Mouse (Mus musculus) liver, embryonic 11.5 days (tissue): ENCODE results near the gene Gemin5. TPM values are rescaled to one million over a fixed set of nuclear protein-coding genes. Genes with fewer than 3 reads are reported as not detected.

ENCODE experiments used
- ATAC-seq: fragments of 200-750 bp; cut with Nextera tagmentation; replicated peaks from 2 replicates; pipeline ENCODE4 v1.8.0; 2017; ENCODE audit warnings: moderate number of reproducible peaks, mild to moderate bottlenecking, moderate TSS enrichment, moderate library complexity; ENCODE audit not compliant: low FRiP score
- DNase-seq: peaks from one replicate; pipeline ENCODE4 v3.0.0-alpha.2; 2017; ENCODE audit warnings: low spot score
- H3K27ac ChIP-seq: fragments of 300-500 bp; sonication (generic); 2 replicates; pipeline ENCODE4 v1.5.1; 2014; ENCODE audit warnings: mild to moderate bottlenecking, low read depth, low read length, control low read depth
- H3K27me3 ChIP-seq: fragments of 300-500 bp; sonication (generic); replicated peaks from 2 replicates; pipeline ENCODE4 v1.6.1; 2014; ENCODE audit warnings: low read length, mixed read lengths; ENCODE audit not compliant: control insufficient read depth, insufficient read depth
- H3K36me3 ChIP-seq: fragments of 300-500 bp; sonication (generic); 2 replicates; pipeline ENCODE4 v1.6.1; 2014; ENCODE audit warnings: mild to moderate bottlenecking, low read length, moderate library complexity, mixed read lengths; ENCODE audit not compliant: control insufficient read depth, insufficient read depth
- H3K4me1 ChIP-seq: fragments of 300-500 bp; sonication (generic); replicated peaks from 2 replicates; pipeline ENCODE4 v1.6.1; 2014; ENCODE audit warnings: low read length, mixed read lengths; ENCODE audit not compliant: control insufficient read depth, insufficient read depth
- H3K4me2 ChIP-seq: fragments of 300-500 bp; sonication (generic); 2 replicates; pipeline ENCODE4 v1.6.1; 2014; ENCODE audit warnings: mild to moderate bottlenecking, control low read depth, moderate library complexity
- H3K4me3 ChIP-seq: fragments of 300-500 bp; sonication (generic); 2 replicates; pipeline ENCODE4 v1.5.1; 2014; ENCODE audit warnings: low read depth, low read length, control low read depth
- H3K9ac ChIP-seq: fragments of 300-500 bp; sonication (generic); 2 replicates; pipeline ENCODE4 v1.6.1; 2014; ENCODE audit warnings: low read depth, low read length, control low read depth
- H3K9me3 ChIP-seq: fragments of 300-500 bp; sonication (generic); 2 replicates; pipeline ENCODE4 v1.6.1; 2016; ENCODE audit warnings: low read length, inconsistent platforms, mixed read lengths; ENCODE audit not compliant: control insufficient read depth
- WGBS: fragments of 180-500 bp; shearing (Covaris S2); extraction: QIAGEN DNeasy Blood & Tissue Kit; methylation state at CpG from one replicate; pipeline ENCODE4 v1.1.7; 2014; 5-methylcytosine and 5-hydroxymethylcytosine counted together
- polyA plus RNA-seq: library from polyadenylated mRNA; unstranded; fragments of >200 nt; fragmentation: Nextera tagmentation; extraction: Ambion mirVana; gene quantifications from 2 replicates; pipeline ENCODE4 v1.2.1, GENCODE M21; 2014

The Gemin5 gene
- polyA plus RNA-seq, 1 experiment from 2014 or later, result 36.6 TPM

DNA sequence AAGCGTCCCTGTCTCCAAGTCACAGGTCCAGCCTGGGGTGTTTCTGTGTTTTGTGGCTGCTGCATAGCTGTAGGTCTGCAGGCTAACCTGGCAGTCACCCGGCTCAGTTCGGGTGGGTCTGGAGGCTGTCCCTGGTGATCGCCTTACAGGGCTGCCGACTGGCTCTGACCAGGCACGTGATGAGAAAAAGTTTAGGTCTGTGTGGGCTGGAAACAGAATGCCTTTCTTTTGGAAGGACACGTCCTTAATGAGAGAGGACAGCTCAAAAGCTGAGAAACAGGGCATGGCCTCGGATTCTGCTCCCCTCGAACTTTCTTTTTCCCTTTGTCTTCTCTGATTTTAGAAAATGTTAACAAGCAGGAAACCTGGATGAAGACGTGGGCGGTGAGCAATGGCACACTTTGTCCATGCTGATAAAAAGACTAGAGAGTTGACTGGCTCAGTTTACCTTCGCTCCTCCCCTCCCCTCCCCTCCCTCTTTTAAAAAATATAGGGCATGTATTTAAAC lies 75.3 kb downstream of the Gemin5 start, which contains the start of gene Gm12248:
Gene Gm12248, minus strand, starts transcription at position 114 of the 508 bp plus-strand sequence.
- Histone ChIP-seq H3K9me3 (no peaks in the 10 kb centered on the region), H3K9ac (peak within 1 kb of the TSS; percentile 20; the same call in 1 of the 2 replicates), H3K4me3 (peak within 1 kb of the TSS; percentile 21), H3K4me1 (peaks cover 7% of the 10 kb centered on the region), H3K27me3 (peaks cover 21% of the 10 kb centered on the region), H3K36me3 (no peaks in the 10 kb centered on the region), H3K27ac (no peak within 1 kb of the TSS), H3K4me2 (peak within 1 kb of the TSS; percentile 54)
- WGBS, result 20% methylated on average over 12 of the region's 12 CpGs
- ATAC-seq (no peak; the same call in 1 of the 2 replicates), DNase-seq (no peak)

DNA sequence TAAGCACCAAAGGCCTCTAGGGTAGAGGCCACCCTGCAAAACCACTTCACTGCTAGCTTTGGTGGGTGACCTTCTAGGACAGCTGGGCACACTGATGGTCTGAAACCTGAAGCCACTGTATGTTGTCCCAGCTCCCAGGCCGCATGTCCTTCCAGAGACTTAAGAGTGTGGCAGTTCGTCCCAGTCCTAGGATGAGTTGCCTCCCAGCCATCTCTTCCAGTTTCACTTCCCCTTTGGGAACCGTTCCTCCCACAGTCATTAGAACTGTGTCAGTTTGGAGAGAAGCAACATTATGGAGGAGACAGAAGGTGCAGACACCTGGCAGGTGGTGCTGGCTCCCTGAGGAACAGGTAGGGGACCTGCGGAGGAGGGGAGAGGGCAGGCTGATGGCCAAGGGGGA lies 75.8 kb downstream of the Gemin5 start:
- Histone ChIP-seq H3K27ac (no peak overlapping the region), H3K9ac (peak overlapping the region; percentile 20; the same call in 1 of the 2 replicates)

DNA sequence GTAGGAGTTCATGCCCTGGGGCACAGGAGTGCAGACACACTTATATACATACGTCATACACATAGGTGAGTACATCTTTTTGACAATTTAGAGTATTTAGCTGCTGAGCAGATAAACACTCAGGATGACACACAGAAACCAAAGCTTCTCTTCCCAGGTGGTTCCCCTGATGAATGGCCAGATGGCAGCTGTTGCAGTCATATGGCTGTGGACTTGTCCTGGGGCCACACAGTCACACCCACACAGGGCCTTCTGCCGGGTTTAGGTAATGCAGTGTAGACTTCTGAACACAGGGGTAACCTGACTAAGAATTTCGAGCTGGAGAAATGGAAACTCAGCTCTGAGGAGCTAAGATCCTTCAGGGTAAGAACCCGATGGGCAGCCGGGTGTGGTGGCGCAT lies 86.6 kb downstream of the Gemin5 start:
- H3K9ac ChIP-seq, result no peak overlapping the region
- WGBS, result 86% methylated on average over 6 of the region's 6 CpGs
- no peak for DNase-seq

More for the DNA sequence above, 75.8 kb downstream of the Gemin5 start:
- no peaks in the 10 kb centered on the region for H3K9me3 ChIP-seq
- no peak for DNase-seq
- peak overlapping the region; percentile 54 for H3K4me2 ChIP-seq
- no peak; the same call in 1 of the 2 replicates for ATAC-seq
- no peaks in the 10 kb centered on the region for H3K36me3 ChIP-seq
- WGBS, result 38% methylated on average over 4 of the region's 4 CpGs
- peak overlapping the region; percentile 21 for H3K4me3 ChIP-seq
- peaks cover 7% of the 10 kb centered on the region for H3K4me1 ChIP-seq
- peaks cover 16% of the 10 kb centered on the region for H3K27me3 ChIP-seq

DNA sequence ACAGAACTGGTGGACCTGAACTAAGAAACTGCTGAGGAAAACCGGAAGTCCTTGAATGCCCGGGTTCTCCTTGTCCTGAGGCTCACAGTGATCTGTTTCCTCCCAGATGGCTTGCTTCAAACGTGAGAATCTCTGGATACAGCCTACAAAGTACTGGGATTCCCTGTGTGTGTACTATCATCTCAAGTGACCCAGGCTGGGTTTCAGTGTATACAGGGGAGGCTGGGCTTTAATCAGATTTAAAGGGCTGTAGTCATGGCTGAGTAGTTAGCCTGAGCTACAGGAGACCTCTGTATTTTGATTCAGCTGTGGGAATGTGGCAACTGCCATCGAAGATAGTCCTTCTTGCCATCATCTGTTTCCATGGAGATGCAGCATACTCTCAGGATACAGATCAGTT lies 91.1 kb downstream of the Gemin5 start:
- no peaks in the 10 kb centered on the region for H3K27me3 ChIP-seq
- no peaks in the 10 kb centered on the region for H3K36me3 ChIP-seq
- no peak overlapping the region for H3K4me2 ChIP-seq
- no peak overlapping the region for H3K27ac ChIP-seq
- WGBS, result 69% methylated on average over 4 of the region's 4 CpGs
- no peak overlapping the region for H3K4me3 ChIP-seq
- H3K4me1 ChIP-seq, result no peaks in the 10 kb centered on the region
- H3K9ac ChIP-seq, result no peak overlapping the region
- DNase-seq (no peak), ATAC-seq (no peak)
- no peaks in the 10 kb centered on the region for H3K9me3 ChIP-seq

More for the DNA sequence above, 86.6 kb downstream of the Gemin5 start:
- Histone ChIP-seq H3K4me1 (no peaks in the 10 kb centered on the region), H3K4me3 (no peak overlapping the region), H3K27me3 (no peaks in the 10 kb centered on the region), H3K27ac (no peak overlapping the region), H3K9me3 (no peaks in the 10 kb centered on the region), H3K36me3 (no peaks in the 10 kb centered on the region), H3K4me2 (no peak overlapping the region)
- no peak for ATAC-seq

DNA sequence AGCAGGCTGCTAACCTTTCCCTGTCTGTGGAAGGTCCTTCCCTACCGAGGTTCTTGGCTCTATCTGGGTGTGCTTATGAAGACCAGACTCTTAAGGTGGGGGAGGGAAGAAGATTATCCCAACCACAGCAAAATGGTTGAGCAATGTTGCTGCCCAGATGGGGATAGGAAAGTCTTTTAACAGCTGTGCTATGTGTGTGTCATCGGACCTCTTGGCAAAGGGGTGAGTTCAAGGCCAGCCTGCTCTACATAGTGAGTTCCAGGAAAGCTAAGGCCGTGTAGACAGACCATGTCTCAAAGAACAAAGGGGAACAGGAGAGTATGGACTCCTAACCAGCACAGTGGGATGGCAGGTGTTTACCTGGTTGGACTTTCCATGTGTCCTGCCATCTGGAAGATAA lies 95.4 kb downstream of the Gemin5 start:
- WGBS, result 74% methylated on average over 3 of the region's 3 CpGs
- Histone ChIP-seq H3K27me3 (no peaks in the 10 kb centered on the region), H3K9me3 (no peaks in the 10 kb centered on the region), H3K4me3 (no peak overlapping the region), H3K27ac (no peak overlapping the region), H3K9ac (no peak overlapping the region), H3K36me3 (no peaks in the 10 kb centered on the region), H3K4me1 (no peaks in the 10 kb centered on the region), H3K4me2 (no peak overlapping the region)
- ATAC-seq (no peak), DNase-seq (no peak)

Other genes with a start within 250 kb of the Gemin5 start
- gene Larp1, start 159.5 kb downstream of the Gemin5 start, polyA plus RNA-seq, result 37.2 and 43.0 TPM in 2 replicates
- gene Gm12248, start 75.4 kb downstream of the Gemin5 start, polyA plus RNA-seq, result not detected in 2 replicates
- gene Cnot8, start 64.4 kb downstream of the Gemin5 start, polyA plus RNA-seq, result 75.7 and 77.6 TPM in 2 replicates
- 178 and 190 TPM in 2 replicates for gene Mrpl22, start 3.1 kb upstream of the Gemin5 start, polyA plus RNA-seq
- gene Igtp, start 31.0 kb upstream of the Gemin5 start, polyA plus RNA-seq, result 5.0 and 5.5 TPM in 2 replicates
- gene Irgm2, start 31.1 kb upstream of the Gemin5 start, polyA plus RNA-seq, result 2.3 and 2.5 TPM in 2 replicates
- gene 4930438A08Rik, start 106.3 kb upstream of the Gemin5 start, polyA plus RNA-seq, result 0.30 and 0.44 TPM in 2 replicates
- 18.3 and 19.2 TPM in 2 replicates for gene Zfp692, start 138.5 kb upstream of the Gemin5 start, polyA plus RNA-seq
- gene Zfp672, start 161.8 kb upstream of the Gemin5 start, polyA plus RNA-seq, result 50.6 and 50.7 TPM in 2 replicates
- 20.5 and 25.3 TPM in 2 replicates for gene Sh3bp5l, start 162.2 kb upstream of the Gemin5 start, polyA plus RNA-seq
- 0.14 and 0.27 TPM in 2 replicates for gene Lypd8, start 210.5 kb upstream of the Gemin5 start, polyA plus RNA-seq